Mouse (Mus musculus): Measurements from ENCODE around the gene Hist1h3b. TPM values are rescaled to one million over a fixed set of nuclear protein-coding genes. Genes with fewer than 3 reads are reported as not detected.
"Not testable (repeated sequence)": the region's sequence is repeated elsewhere in the genome, so short reads cannot be mapped to it uniquely, and the experiment has no call there.

Hist1h3b gene
- polyA plus RNA-seq, 1 experiment from 2014 or later: 0.65 TPM

DNA sequence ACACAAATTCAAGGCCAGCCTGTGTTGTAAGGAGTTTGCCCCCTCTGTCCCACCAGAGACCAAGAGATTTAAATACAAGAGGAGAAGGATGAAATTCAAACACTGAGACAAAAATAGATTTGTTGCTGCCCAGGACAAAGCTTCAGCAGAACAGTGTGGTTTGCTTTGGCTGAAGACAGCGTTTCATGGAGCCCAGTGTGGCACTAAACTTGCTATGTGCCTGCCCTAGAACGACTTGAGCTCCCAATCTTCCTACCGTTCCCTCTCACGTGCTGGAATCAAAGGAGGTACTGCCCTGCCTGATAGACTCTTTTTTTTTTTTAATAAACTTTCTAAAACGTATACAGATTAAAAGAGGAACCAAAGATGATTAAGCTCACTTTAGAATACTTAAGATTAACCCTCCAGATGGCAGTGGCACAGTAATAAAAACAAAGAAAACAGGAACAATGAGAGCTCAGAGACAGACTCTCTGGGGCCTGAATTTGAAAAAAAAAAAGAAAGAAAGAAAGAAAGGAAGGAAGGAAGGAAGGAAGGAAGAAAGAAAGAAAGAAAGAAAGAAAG lies 16.8 kb downstream of the Hist1h3b start:
- no peaks in the 10 kb centered on the region for H3K27me3 ChIP-seq
- ATAC-seq: no peak
- DNase-seq (ENCODE audit: low read depth, low spot score): no peak
- POLR2A ChIA-PET: interaction anchor here (0.9 kb wide), 1 partner anchor 187 kb away, joined by 3 read pairs; no protein-coding TSS in a partner anchor
- CTCF ChIA-PET: interaction anchor here (0.7 kb wide), 1 partner anchor 1763 kb away, joined by 3 read pairs; no protein-coding TSS in a partner anchor
- no peak for TF ChIP-seq CTCF (IDR thresholded peaks at IDR 0.05)
- in situ Hi-C loops (cut with MboI; ENCODE audit: low pct_unique_long_range_greater_than_20kb): loop anchor here (25.0 kb wide), 1 partner anchor 1982 kb away; the partner anchor contains the start of genes Hist1h1b, Hist1h2an, Hist1h2bp and Hist1h3i

DNA sequence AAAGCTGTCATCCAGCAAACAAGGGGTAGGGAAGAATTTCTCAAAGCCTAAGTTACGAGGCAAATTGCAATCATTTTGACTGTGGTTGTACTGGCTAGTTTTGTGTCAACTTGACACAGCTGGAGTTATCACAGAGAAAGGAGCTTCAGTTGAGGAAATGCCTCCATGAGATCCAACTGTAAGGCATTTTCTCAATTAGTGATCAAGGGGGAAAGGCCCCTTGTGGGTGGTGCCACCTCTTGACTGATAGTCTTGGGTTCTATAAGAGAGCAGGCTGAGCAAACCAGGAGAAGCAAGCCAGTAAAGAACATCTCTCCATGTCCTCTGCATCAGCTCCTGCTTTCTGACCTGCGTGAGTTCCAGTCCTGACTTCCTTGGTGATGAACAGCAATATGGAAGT lies 17.5 kb downstream of the Hist1h3b start, which contains the start of gene Trim38:
Trim38 (plus strand) TSS at position 301 of the 400 bp plus-strand sequence.
- ATAC-seq; DNase-seq (ENCODE audit: low read depth, low spot score); CTCF ChIA-PET; POLR2A ChIA-PET; H3K27me3 ChIP-seq: not testable (repeated sequence)
- in situ Hi-C loops (cut with MboI; ENCODE audit: low pct_unique_long_range_greater_than_20kb): loop anchor here (25.0 kb wide), 1 partner anchor 1982 kb away; the partner anchor contains the start of genes Hist1h1b, Hist1h2an, Hist1h2bp and Hist1h3i

DNA sequence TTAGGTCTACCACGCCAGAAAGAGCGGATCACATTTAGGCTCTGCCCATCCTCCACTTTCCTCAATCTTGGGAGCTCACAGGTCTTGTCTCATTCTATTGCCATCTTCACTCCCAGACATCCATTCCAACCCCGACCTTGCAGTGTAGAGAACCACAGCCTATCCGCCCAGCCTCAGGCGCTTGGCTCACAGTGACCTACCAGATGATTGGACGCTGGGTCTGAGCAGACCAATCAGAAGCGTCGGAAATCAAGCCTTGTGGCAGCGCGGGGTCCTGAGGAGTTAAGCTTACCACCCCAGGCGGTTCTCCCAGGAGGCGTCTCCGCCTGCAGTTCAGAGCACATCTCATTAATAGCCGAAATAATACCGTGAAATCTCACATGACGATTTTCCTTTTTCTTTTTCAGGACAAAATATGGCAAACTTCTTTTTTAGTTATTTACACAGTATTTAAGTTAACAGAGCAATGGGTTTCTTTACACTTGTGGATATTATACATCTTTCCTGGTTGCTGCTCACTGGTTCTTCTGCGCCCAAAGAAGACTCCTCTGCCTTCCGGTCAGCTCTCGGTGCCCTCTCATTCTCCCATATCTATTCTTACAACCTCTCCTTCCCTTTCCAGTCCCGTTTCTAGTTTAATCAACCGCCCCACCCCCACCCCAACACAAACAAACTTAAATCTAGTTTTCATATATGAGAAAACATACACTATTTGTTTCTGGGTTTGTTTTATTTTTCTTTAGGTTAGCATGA lies 20.7 kb downstream of the Hist1h3b start:
- H3K27me3 ChIP-seq: no peaks in the 10 kb centered on the region
- POLR2A ChIA-PET: interaction anchor here (1.4 kb wide), 1 partner anchor 9 kb away, joined by 4 read pairs; the partner anchor contains the start of gene Hist1h1a
- DNase-seq (ENCODE audit: low read depth, low spot score) (no peak), ATAC-seq (no peak)
- CTCF ChIA-PET: no interaction called here
- in situ Hi-C loops (cut with MboI; ENCODE audit: low pct_unique_long_range_greater_than_20kb): loop anchor here (25.0 kb wide), 1 partner anchor 1985 kb away; the partner anchor contains the start of genes Hist1h1b, Hist1h2an, Hist1h2bp and Hist1h3i
- no peak for TF ChIP-seq CTCF (IDR thresholded peaks at IDR 0.05)

- no peak for DNase-seq (ENCODE audit: low read depth, low spot score)
- CTCF ChIA-PET: interaction anchor here (1.0 kb wide), 1 partner anchor 148 kb away, joined by 3 read pairs; no protein-coding TSS in a partner anchor
- no peak for TF ChIP-seq CTCF (IDR thresholded peaks at IDR 0.05)
- H3K27me3 ChIP-seq: peaks cover 10% of the 10 kb centered on the region
- in situ Hi-C loops (cut with MboI; ENCODE audit: low pct_unique_long_range_greater_than_20kb): no loop called here
- no peak for ATAC-seq
- POLR2A ChIA-PET: no interaction called here
Observed at GRCm38 (mm10) chr13:23778339-23778738, 26.3 kb downstream of the Hist1h3b start.

- ChIA-PET POLR2A (no interaction called here), CTCF (no interaction called here)
- no peak for ATAC-seq
- DNase-seq (ENCODE audit: low read depth, low spot score): no peak
- peaks cover 10% of the 10 kb centered on the region for H3K27me3 ChIP-seq
- in situ Hi-C loops (cut with MboI; ENCODE audit: low pct_unique_long_range_greater_than_20kb): no loop called here
- TF ChIP-seq CTCF (IDR thresholded peaks at IDR 0.05): no peak
Observed at GRCm38 (mm10) chr13:23779025-23779424, 27.0 kb downstream of the Hist1h3b start.

DNA sequence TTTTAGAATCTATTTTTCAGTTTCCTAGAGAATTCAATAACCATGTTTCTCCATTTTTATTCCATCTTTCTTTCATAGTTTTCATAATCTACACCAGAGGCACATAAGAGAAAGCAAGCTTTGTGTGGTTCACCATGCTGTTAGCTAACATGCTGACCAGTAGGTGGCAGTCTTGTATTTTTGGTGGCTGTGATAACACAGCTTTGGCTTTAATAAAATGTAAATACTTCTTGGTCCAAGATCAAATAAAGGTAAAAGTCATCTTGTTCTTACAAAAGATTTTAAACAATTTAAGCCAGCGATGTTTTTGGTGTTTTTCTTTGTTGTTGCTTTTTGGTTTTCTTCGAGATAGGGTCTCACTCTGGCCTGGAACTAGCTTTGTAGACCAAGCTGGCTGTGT lies 40.5 kb downstream of the Hist1h3b start:
- ATAC-seq (no peak), DNase-seq (ENCODE audit: low read depth, low spot score) (peak; percentile 10)
- CTCF ChIA-PET: interaction anchor here (0.8 to 1.4 kb wide), 8 partner anchors 11 to 516 kb away, joined by 3 to 4 read pairs (median 3); no protein-coding TSS in a partner anchor
- in situ Hi-C loops (cut with MboI; ENCODE audit: low pct_unique_long_range_greater_than_20kb): loop anchor here (10.0 kb wide), 1 partner anchor 522 kb away; no protein-coding TSS in a partner anchor
- peaks cover 12% of the 10 kb centered on the region for H3K27me3 ChIP-seq
- peak; percentile 78 for TF ChIP-seq CTCF (IDR thresholded peaks at IDR 0.05)
- POLR2A ChIA-PET: no interaction called here

DNA sequence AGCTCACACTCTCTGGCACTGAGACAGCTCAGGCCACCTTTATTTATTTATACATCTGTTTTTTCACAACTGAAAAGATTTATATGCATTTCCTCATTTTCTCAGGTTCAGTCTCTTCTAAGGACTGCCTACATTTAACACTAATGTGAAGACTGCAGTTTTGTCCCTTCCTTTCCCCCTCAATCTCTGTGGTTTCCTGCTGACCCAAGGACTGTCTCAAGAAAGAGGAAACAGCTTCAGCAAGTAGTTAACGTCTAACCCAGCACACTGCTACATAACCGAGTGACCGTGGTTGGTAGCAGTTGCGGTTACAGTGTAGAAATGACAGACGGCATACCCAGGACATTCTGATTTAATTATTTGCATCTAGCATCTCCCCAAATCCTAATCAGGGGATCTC lies 47.3 kb downstream of the Hist1h3b start:
- in situ Hi-C loops (cut with MboI; ENCODE audit: low pct_unique_long_range_greater_than_20kb): loop anchor here (10.0 kb wide), 1 partner anchor 515 kb away; no protein-coding TSS in a partner anchor
- TF ChIP-seq CTCF (IDR thresholded peaks at IDR 0.05): no peak
- CTCF ChIA-PET: interaction anchor here (0.9 kb wide), 1 partner anchor 13 kb away, joined by 3 read pairs; no protein-coding TSS in a partner anchor
- POLR2A ChIA-PET: no interaction called here
- peaks cover 4% of the 10 kb centered on the region for H3K27me3 ChIP-seq
- ATAC-seq: no peak
- no peak for DNase-seq (ENCODE audit: low read depth, low spot score)

Other genes with a start within 250 kb of the Hist1h3b start
- 7.0 TPM for gene Hist1h4h, start 221.2 kb upstream of the Hist1h3b start, polyA plus RNA-seq (2021)
- gene Hist1h2af, start 218.4 kb upstream of the Hist1h3b start, polyA plus RNA-seq (2021): 1.3 TPM
- 1.7 TPM for gene Hist1h3g, start 216.8 kb upstream of the Hist1h3b start, polyA plus RNA-seq (2021)
- gene Hist1h2bh, start 208.9 kb upstream of the Hist1h3b start, polyA plus RNA-seq (2021): 2.1 TPM
- gene Hist1h3f, start 208.2 kb upstream of the Hist1h3b start, polyA plus RNA-seq (2021): 0.49 TPM
- gene Hist1h4f, start 200.6 kb upstream of the Hist1h3b start, polyA plus RNA-seq (2021): not detected
- 2.1 TPM for gene Hist1h1d, start 199.0 kb upstream of the Hist1h3b start, polyA plus RNA-seq (2021)
- 0.56 TPM for gene Hist1h3e, start 189.9 kb upstream of the Hist1h3b start, polyA plus RNA-seq (2021)
- gene Hist1h2ae, start 181.0 kb upstream of the Hist1h3b start, polyA plus RNA-seq (2021): 0.72 TPM
- 12.9 TPM for gene Hist1h2bg, start 180.9 kb upstream of the Hist1h3b start, polyA plus RNA-seq (2021)
- 2.0 TPM for gene Hist1h2bf, start 178.1 kb upstream of the Hist1h3b start, polyA plus RNA-seq (2021)
- 1.0 TPM for gene Hist1h2ad, start 177.9 kb upstream of the Hist1h3b start, polyA plus RNA-seq (2021)
- 1.4 TPM for gene Hist1h3d, start 176.5 kb upstream of the Hist1h3b start, polyA plus RNA-seq (2021)
- gene Hist1h4d, start 170.7 kb upstream of the Hist1h3b start, polyA plus RNA-seq (2021): 0.36 TPM
- 2.9 TPM for gene Hist1h2be, start 131.1 kb upstream of the Hist1h3b start, polyA plus RNA-seq (2021)
- gene Hist1h1e, start 129.7 kb upstream of the Hist1h3b start, polyA plus RNA-seq (2021): 1.6 TPM
- gene Hist1h2ac, start 68.3 kb upstream of the Hist1h3b start, polyA plus RNA-seq (2021): 0.92 TPM
- gene Hist1h2bc, start 68.1 kb upstream of the Hist1h3b start, polyA plus RNA-seq (2021): 60.2 TPM
- gene Hist1h1t, start 56.5 kb upstream of the Hist1h3b start, polyA plus RNA-seq (2021): 4.6 TPM
- 0.36 TPM for gene Hist1h4c, start 53.8 kb upstream of the Hist1h3b start, polyA plus RNA-seq (2021)
- gene Hfe, start 41.4 kb upstream of the Hist1h3b start, polyA plus RNA-seq (2021): 5.8 TPM
- gene Hist1h1c, start 13.5 kb upstream of the Hist1h3b start, polyA plus RNA-seq (2021): 245 TPM
- gene Hist1h3c, start 6.7 kb upstream of the Hist1h3b start, polyA plus RNA-seq (2021): 0.73 TPM
- 0.41 TPM for gene Hist1h2bb, start 5.5 kb upstream of the Hist1h3b start, polyA plus RNA-seq (2021)
- 0.40 TPM for gene Hist1h2ab, start 1.1 kb upstream of the Hist1h3b start, polyA plus RNA-seq (2021)
- gene Hist1h4b, start 4.7 kb downstream of the Hist1h3b start, polyA plus RNA-seq (2021): 2.0 TPM
- 0.13 TPM for gene Hist1h4a, start 9.0 kb downstream of the Hist1h3b start, polyA plus RNA-seq (2021)
- 0.18 TPM for gene Hist1h3a, start 10.1 kb downstream of the Hist1h3b start, polyA plus RNA-seq (2021)
- 1.2 TPM for gene Hist1h1a, start 11.4 kb downstream of the Hist1h3b start, polyA plus RNA-seq (2021)
- gene Trim38, start 17.6 kb downstream of the Hist1h3b start, polyA plus RNA-seq (2021): not detected
- gene Slc17a2, start 54.7 kb downstream of the Hist1h3b start, polyA plus RNA-seq (2021): not detected
- gene Slc17a3, start 87.2 kb downstream of the Hist1h3b start, polyA plus RNA-seq (2021): 0.06 TPM
- 15.2 TPM for gene Slc17a1, start 115.5 kb downstream of the Hist1h3b start, polyA plus RNA-seq (2021)
- gene Slc17a4, start 162.7 kb downstream of the Hist1h3b start, polyA plus RNA-seq (2021): 0.22 TPM
- not detected for gene Hist1h2ba, start 181.9 kb downstream of the Hist1h3b start, polyA plus RNA-seq (2021)
- not detected for gene Hist1h2aa, start 182.2 kb downstream of the Hist1h3b start, polyA plus RNA-seq (2021)
- gene Scgn, start 238.9 kb downstream of the Hist1h3b start, polyA plus RNA-seq (2021): 0.21 TPM